Mouse (Mus musculus): ENCODE results near the gene Ckap2. TPM values are rescaled to one million over a fixed set of nuclear protein-coding genes. Genes with fewer than 3 reads are reported as not detected.
A peak's percentile ranks its signal among the peaks of the same experiment; 100 is the strongest.

The Ckap2 gene
- total and polyA plus RNA-seq, 3 experiments: 19.5 to 48.8 (median 31.3) TPM

DNA sequence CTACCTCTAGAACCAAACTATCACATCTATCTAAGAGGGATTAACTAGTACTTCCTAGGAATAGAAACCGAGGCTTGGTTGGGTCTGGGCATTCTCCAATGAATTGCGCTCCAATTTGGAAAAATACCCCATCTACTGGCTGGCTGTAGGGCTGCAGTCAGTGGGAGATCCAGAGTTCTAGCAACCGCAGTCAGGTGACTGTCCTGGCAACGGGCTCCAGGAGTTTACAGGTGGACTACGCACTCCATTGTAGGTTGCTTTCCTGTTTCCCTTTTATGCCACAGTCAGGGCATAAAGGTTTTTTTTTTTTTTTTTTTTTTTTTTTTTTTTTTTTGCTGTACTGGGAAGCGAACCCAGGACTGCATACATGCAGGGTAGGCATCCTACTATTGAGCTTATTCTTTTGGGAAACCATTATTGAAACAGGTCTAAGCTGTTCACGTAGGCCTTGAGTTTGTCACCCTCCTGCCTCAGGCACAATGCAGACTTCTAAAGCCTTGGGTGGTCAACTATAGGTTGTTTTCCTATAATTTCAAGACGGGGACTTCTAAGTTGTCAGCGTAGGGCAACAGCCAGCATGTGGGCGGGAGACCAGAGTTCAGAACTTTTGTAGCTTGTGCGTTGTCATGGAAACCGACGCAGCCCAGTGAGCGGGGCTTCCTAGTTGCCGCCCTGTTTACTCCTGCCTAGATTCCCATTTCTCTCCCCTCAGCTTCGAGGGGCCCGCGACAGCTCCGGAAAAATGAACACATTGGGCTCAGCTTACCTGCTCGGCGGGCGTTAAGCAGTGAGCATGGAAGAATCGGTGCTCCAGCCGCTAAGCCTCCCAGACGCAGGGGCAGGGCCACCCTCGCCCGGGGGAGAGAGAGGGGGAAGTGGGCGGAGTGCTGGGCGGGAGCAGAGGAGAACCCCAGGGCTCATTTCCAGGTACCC, 61.1 kb downstream of the Ckap2 start, which contains the start of gene Nek5 (continued):
- peak; percentile 8 for TF ChIP-seq RAD21 (IDR thresholded peaks at IDR 0.05; ENCODE audit: low read depth, low read length)
- no peak for TF ChIP-seq PAX5 (IDR thresholded peaks at IDR 0.05; ENCODE audit: low read length)
- TF ChIP-seq ETS1 (conservative IDR thresholded peaks at IDR 0.05; ENCODE audit: low read depth, low read length): no peak
- no peak for TF ChIP-seq POLR2AphosphoS2 (IDR thresholded peaks at IDR 0.05; ENCODE audit: low read depth, low read length)
- no peak for TF ChIP-seq MAX (IDR thresholded peaks at IDR 0.05; ENCODE audit: low read length)
- TF ChIP-seq CTCF (conservative IDR thresholded peaks at IDR 0.05 in 1 of 2, IDR thresholded peaks at IDR 0.05 in 1 of 2; ENCODE audit: low read depth in 2 of 2, low read length in 2 of 2): peak; percentile 9 to 51; a peak in 2 of 4 replicates
- TF ChIP-seq SIN3A (IDR thresholded peaks at IDR 0.05; ENCODE audit: low read length): no peak
- no peak for TF ChIP-seq MAFK (IDR thresholded peaks at IDR 0.05; ENCODE audit: insufficient replicate concordance, low read length)
- no peak for TF ChIP-seq NELFE (IDR thresholded peaks at IDR 0.05; ENCODE audit: low read depth, low read length)
- no peak for TF ChIP-seq TBP (conservative IDR thresholded peaks at IDR 0.05; ENCODE audit: low read depth, low read length)
- TF ChIP-seq KAT2A (IDR thresholded peaks at IDR 0.05; ENCODE audit: insufficient replicate concordance, low read length): no peak
- TF ChIP-seq JUN (IDR thresholded peaks at IDR 0.05; ENCODE audit: insufficient read depth, low read depth, low read length): no peak
- no peak for TF ChIP-seq E2F4 (IDR thresholded peaks at IDR 0.05; ENCODE audit: insufficient replicate concordance, low read depth, low read length)
- TF ChIP-seq NRF1 (IDR thresholded peaks at IDR 0.05; ENCODE audit: low read depth, low read length): no peak

Other genes starting within 250 kb of the Ckap2 start
- gene Defb35, start 247.5 kb downstream of the Ckap2 start, total RNA-seq (2012; rRNA removed): not detected in 2 replicates
- not detected in 2 replicates for gene Defb35, start 247.5 kb downstream of the Ckap2 start, total RNA-seq (2014; rRNA removed)
- not detected in 2 replicates for gene Defb35, start 247.5 kb downstream of the Ckap2 start, polyA plus RNA-seq (2012; ENCODE audit: insufficient read length, low read depth)
- not detected in 2 replicates for gene Defb13, start 239.1 kb downstream of the Ckap2 start, total RNA-seq (2012; rRNA removed)
- not detected in 2 replicates for gene Defb13, start 239.1 kb downstream of the Ckap2 start, total RNA-seq (2014; rRNA removed)
- gene Defb13, start 239.1 kb downstream of the Ckap2 start, polyA plus RNA-seq (2012; ENCODE audit: insufficient read length, low read depth): not detected in 2 replicates
- gene Fam90a1a, start 227.1 kb downstream of the Ckap2 start, total RNA-seq (2012; rRNA removed): not detected in 2 replicates
- gene Fam90a1a, start 227.1 kb downstream of the Ckap2 start, total RNA-seq (2014; rRNA removed): not detected in 2 replicates
- gene Fam90a1a, start 227.1 kb downstream of the Ckap2 start, polyA plus RNA-seq (2012; ENCODE audit: insufficient read length, low read depth): not detected in 2 replicates
- not detected in 2 replicates for gene Ccdc70, start 216.0 kb downstream of the Ckap2 start, total RNA-seq (2012; rRNA removed)
- gene Ccdc70, start 216.0 kb downstream of the Ckap2 start, total RNA-seq (2014; rRNA removed): not detected in 2 replicates
- not detected in 2 replicates for gene Ccdc70, start 216.0 kb downstream of the Ckap2 start, polyA plus RNA-seq (2012; ENCODE audit: insufficient read length, low read depth)
- gene Atp7b, start 125.5 kb downstream of the Ckap2 start, total RNA-seq (2012; rRNA removed): 2.9 and 3.1 TPM in 2 replicates
- 0.47 and 0.51 TPM in 2 replicates for gene Atp7b, start 125.5 kb downstream of the Ckap2 start, total RNA-seq (2014; rRNA removed)
- 1.2 and 1.5 TPM in 2 replicates for gene Atp7b, start 125.5 kb downstream of the Ckap2 start, polyA plus RNA-seq (2012; ENCODE audit: insufficient read length, low read depth)
- 13.7 and 14.3 TPM in 2 replicates for gene Alg11, start 125.1 kb downstream of the Ckap2 start, total RNA-seq (2012; rRNA removed)
- 14.3 and 16.1 TPM in 2 replicates for gene Alg11, start 125.1 kb downstream of the Ckap2 start, total RNA-seq (2014; rRNA removed)
- gene Alg11, start 125.1 kb downstream of the Ckap2 start, polyA plus RNA-seq (2012; ENCODE audit: insufficient read length, low read depth): 10.9 and 11.9 TPM in 2 replicates
- gene Nek5, start 60.8 kb downstream of the Ckap2 start, total RNA-seq (2012; rRNA removed): not detected in 2 replicates
- gene Nek5, start 60.8 kb downstream of the Ckap2 start, total RNA-seq (2014; rRNA removed): not detected in 2 replicates
- gene Nek5, start 60.8 kb downstream of the Ckap2 start, polyA plus RNA-seq (2012; ENCODE audit: insufficient read length, low read depth): not detected in 2 replicates
- 4.0 and 4.7 TPM in 2 replicates for gene Nek3, start 19.4 kb downstream of the Ckap2 start, total RNA-seq (2012; rRNA removed)
- 4.1 and 4.4 TPM in 2 replicates for gene Nek3, start 19.4 kb downstream of the Ckap2 start, total RNA-seq (2014; rRNA removed)
- gene Nek3, start 19.4 kb downstream of the Ckap2 start, polyA plus RNA-seq (2012; ENCODE audit: insufficient read length, low read depth): 3.3 and 3.4 TPM in 2 replicates
- gene Vps36, start 7.0 kb upstream of the Ckap2 start, total RNA-seq (2012; rRNA removed): 17.8 and 21.2 TPM in 2 replicates
- gene Vps36, start 7.0 kb upstream of the Ckap2 start, total RNA-seq (2014; rRNA removed): 24.7 and 25.9 TPM in 2 replicates
- gene Vps36, start 7.0 kb upstream of the Ckap2 start, polyA plus RNA-seq (2012; ENCODE audit: insufficient read length, low read depth): 43.1 and 46.5 TPM in 2 replicates
- gene Thsd1, start 41.5 kb upstream of the Ckap2 start, total RNA-seq (2012; rRNA removed): 0.30 and 0.34 TPM in 2 replicates
- 0.12 and 0.26 TPM in 2 replicates for gene Thsd1, start 41.5 kb upstream of the Ckap2 start, total RNA-seq (2014; rRNA removed)
- 0.75 and 0.83 TPM in 2 replicates for gene Thsd1, start 41.5 kb upstream of the Ckap2 start, polyA plus RNA-seq (2012; ENCODE audit: insufficient read length, low read depth)
- not detected in 2 replicates for gene Tpte, start 97.6 kb upstream of the Ckap2 start, total RNA-seq (2012; rRNA removed)
- not detected in 2 replicates for gene Tpte, start 97.6 kb upstream of the Ckap2 start, total RNA-seq (2014; rRNA removed)
- not detected in 2 replicates for gene Tpte, start 97.6 kb upstream of the Ckap2 start, polyA plus RNA-seq (2012; ENCODE audit: insufficient read length, low read depth)
- 10.3 and 12.1 TPM in 2 replicates for gene Slc25a15, start 212.8 kb upstream of the Ckap2 start, total RNA-seq (2012; rRNA removed)
- gene Slc25a15, start 212.8 kb upstream of the Ckap2 start, total RNA-seq (2014; rRNA removed): 10.1 and 10.7 TPM in 2 replicates
- gene Slc25a15, start 212.8 kb upstream of the Ckap2 start, polyA plus RNA-seq (2012; ENCODE audit: insufficient read length, low read depth): 5.6 and 6.4 TPM in 2 replicates
- 22.0 and 28.2 TPM in 2 replicates for gene Mrps31, start 225.5 kb upstream of the Ckap2 start, total RNA-seq (2012; rRNA removed)
- gene Mrps31, start 225.5 kb upstream of the Ckap2 start, total RNA-seq (2014; rRNA removed): 53.7 and 67.4 TPM in 2 replicates
- 30.0 and 31.1 TPM in 2 replicates for gene Mrps31, start 225.5 kb upstream of the Ckap2 start, polyA plus RNA-seq (2012; ENCODE audit: insufficient read length, low read depth)